In genomic region chr7:140900220-140900619, GRCm38 (mm10) we compare ENCODE assay signal across 16 mouse cellular contexts. TPM values are rescaled to one million over a fixed set of nuclear protein-coding genes. Genes with fewer than 3 reads are reported as not detected.
A peak's percentile ranks its signal among the peaks of the same experiment; 100 is the strongest.
DNase-seq lines count a peak whose midpoint lies in the region; ATAC-seq and TF ChIP-seq lines count a peak whose summit lies in the region.
"Had no signal": no experiment of that assay in that cellular context is flagged by ENCODE, and none has a peak within 500 bp of the region (broad histone marks: within the 10 kb centered on the region; RNA-seq: fewer than 3 reads in every experiment).

TSS of gene Cox8b (minus strand) at chr7:140900446.

- H3K4me1 ChIP-seq in kidney, adult 2 months (ENCODE audit: control insufficient read depth, insufficient read depth, low read length) = peaks cover 2% of the 10 kb centered on the region; the same call in 1 of the 2 replicates
- peaks cover 13% of the 10 kb centered on the region for H3K4me1 ChIP-seq in brown adipose tissue, adult 24 weeks (ENCODE audit: control insufficient read depth, insufficient read depth, insufficient read length, low read length)
- H3K4me1 ChIP-seq in limb, embryonic 14.5 days (ENCODE audit: control insufficient read depth, insufficient read depth, low read length) = no peaks in the 10 kb centered on the region
- no peaks in the 10 kb centered on the region for H3K4me1 ChIP-seq in midbrain, embryonic 14.5 days (ENCODE audit: control insufficient read depth, insufficient read depth, low read length)
- H3K4me1 ChIP-seq: neural tube, embryonic 12.5 days had no signal

- H3K9me3 ChIP-seq in limb, embryonic 14.5 days (ENCODE audit: control insufficient read depth, low read length) = no peaks in the 10 kb centered on the region
- no peaks in the 10 kb centered on the region for H3K9me3 ChIP-seq in midbrain, embryonic 14.5 days (ENCODE audit: control insufficient read depth, low read length)
- H3K9me3 ChIP-seq: limb, embryonic 13.5 days; megakaryocyte, embryonic 14.5 days; neural tube, embryonic 12.5 days had no signal

- no peak within 1 kb of the TSS for H3K9ac ChIP-seq in limb, embryonic 14.5 days (ENCODE audit: low read depth, low read length, severe bottlenecking)
- H3K9ac ChIP-seq in midbrain, embryonic 14.5 days (replicated peaks; ENCODE audit: low read length) = no peak within 1 kb of the TSS
- H3K9ac ChIP-seq: limb, embryonic 13.5 days had no signal

- no peaks in the 10 kb centered on the region for H3K36me3 ChIP-seq in kidney, adult 2 months (ENCODE audit: control insufficient read depth, insufficient read depth, low read length)
- H3K36me3 ChIP-seq in limb, embryonic 14.5 days (ENCODE audit: control insufficient read depth, insufficient read depth, low read length) = peaks cover 33% of the 10 kb centered on the region
- peaks cover 40% of the 10 kb centered on the region for H3K36me3 ChIP-seq in midbrain, embryonic 14.5 days (ENCODE audit: control insufficient read depth, insufficient read depth, low read length)

- H3K4me3 ChIP-seq in kidney, adult 2 months (ENCODE audit: insufficient read depth, low read depth, low read length) = no peak within 1 kb of the TSS
- H3K4me3 ChIP-seq in brown adipose tissue, adult 24 weeks (ENCODE audit: insufficient read depth, low read depth, low read length) = peak within 1 kb of the TSS; percentile 70
- H3K4me3 ChIP-seq in limb, embryonic 14.5 days (replicated peaks; ENCODE audit: low read length) = no peak within 1 kb of the TSS
- no peak within 1 kb of the TSS for H3K4me3 ChIP-seq in midbrain, embryonic 14.5 days (replicated peaks; ENCODE audit: low read depth, low read length)
- H3K4me3 ChIP-seq: limb, embryonic 13.5 days; megakaryocyte, embryonic 14.5 days; neural tube, embryonic 12.5 days had no signal

- 58% methylated on average over 10 of the region's 10 CpGs for WGBS in kidney, adult 2 months
- 69% methylated on average over 10 of the region's 10 CpGs for WGBS in limb, embryonic 14.5 days
- 84% methylated on average over 10 of the region's 10 CpGs for WGBS in midbrain, embryonic 14.5 days

- H3K27ac ChIP-seq in kidney, adult 2 months (ENCODE audit: insufficient read depth, low read depth, low read length) = no peak within 1 kb of the TSS
- H3K27ac ChIP-seq in brown adipose tissue, adult 24 weeks (replicated peaks; ENCODE audit: low read depth, low read length) = peak within 1 kb of the TSS; percentile 93
- H3K27ac ChIP-seq in limb, embryonic 14.5 days (replicated peaks; ENCODE audit: low read depth, low read length) = no peak within 1 kb of the TSS
- no peak within 1 kb of the TSS for H3K27ac ChIP-seq in midbrain, embryonic 14.5 days (replicated peaks; ENCODE audit: low read depth, low read length)
- H3K27ac ChIP-seq: limb, embryonic 13.5 days; neural tube, embryonic 12.5 days had no signal

- H3K27me3 ChIP-seq in kidney, adult 2 months (replicated peaks; ENCODE audit: control insufficient read depth, insufficient read depth, low read length) = no peaks in the 10 kb centered on the region
- no peaks in the 10 kb centered on the region for H3K27me3 ChIP-seq in limb, embryonic 14.5 days (ENCODE audit: control insufficient read depth, insufficient read depth, low read length)
- no peaks in the 10 kb centered on the region for H3K27me3 ChIP-seq in midbrain, embryonic 14.5 days (ENCODE audit: control insufficient read depth, insufficient read depth, low read length)
- H3K27me3 ChIP-seq: limb, embryonic 13.5 days; megakaryocyte, embryonic 14.5 days; neural tube, embryonic 12.5 days had no signal

- H3K4me2 ChIP-seq in limb, embryonic 14.5 days (replicated peaks; ENCODE audit: low read depth, low read length, severe bottlenecking) = no peak within 1 kb of the TSS
- H3K4me2 ChIP-seq in midbrain, embryonic 14.5 days (ENCODE audit: low read length) = no peak within 1 kb of the TSS
- H3K4me2 ChIP-seq: limb, embryonic 13.5 days; neural tube, embryonic 12.5 days had no signal

- TF ChIP-seq CTCF in kidney, adult 2 months (conservative IDR thresholded peaks at IDR 0.05; ENCODE audit: insufficient read depth, insufficient read length, low read depth, low read length) = no peak

- no peak for DNase-seq in kidney, adult 2 months
- no peak for DNase-seq in kidney, postnatal 25 days
- peak; percentile 55 for DNase-seq in heart, adult 8-10 months (ENCODE audit: low spot score)
- no peak for DNase-seq in limb, embryonic 14.5 days (ENCODE audit: low spot score)
- no peak for DNase-seq in spleen, postnatal 14 days (ENCODE audit: low spot score in 2 of 2)
- no peak for DNase-seq in urinary bladder, postnatal 14 days (ENCODE audit: low spot score)
- no peak for DNase-seq in midbrain, embryonic 14.5 days
- DNase-seq: cerebellum, postnatal 25 days; kidney, postnatal 36 days; thymus, postnatal 36 days had no signal

- ATAC-seq in limb, embryonic 14.5 days (ENCODE audit: low FRiP score, low read depth) = no peak
- ATAC-seq in midbrain, embryonic 14.5 days (ENCODE audit: low FRiP score, low TSS enrichment) = no peak
- ATAC-seq: hindbrain, embryonic 16.5 days had no signal

- no peak for TF ChIP-seq POLR2A in kidney, adult 2 months (IDR thresholded peaks at IDR 0.05; ENCODE audit: low read depth, low read length)
- no peak for TF ChIP-seq POLR2A in limb, embryonic 14.5 days (IDR thresholded peaks at IDR 0.05; ENCODE audit: borderline replicate concordance, extremely low read depth, insufficient read depth, insufficient read length)

RNA-seq across cellular contexts. Expression of gene Cox8b, which starts in this region (rescaled TPM):
- polyA plus RNA-seq in kidney, adult 2 months (2012; rRNA removed) = 111 and 188 TPM in 2 replicates
- polyA plus RNA-seq in brown adipose tissue, adult 24 weeks (2012; ENCODE audit: insufficient read depth, insufficient read length, missing spikeins) = 8,049 and 8,538 TPM in 2 replicates
- 1,000 to 10,000 TPM; 2,926 to 3,503 (median 3,138) TPM for total RNA-seq in heart, adult 8-10 months (2022)
- 14.2 and 14.5 TPM in 2 replicates for polyA plus RNA-seq in limb, embryonic 14.5 days (2012; rRNA removed)
- 17.2 and 32.5 TPM in 2 replicates for polyA plus RNA-seq in limb, embryonic 14.5 days (2014; fragmentation: Nextera tagmentation; extraction: Ambion mirVana)
- not detected in 2 replicates for polyA plus RNA-seq in midbrain, embryonic 14.5 days (2014; fragmentation: Nextera tagmentation; extraction: Ambion mirVana)
- polyA plus RNA-seq: forebrain, embryonic 11.5 days; hindbrain, embryonic 16.5 days had no signal

Comparison
In these comparisons a context has a peak if more than half of its experiments do, and no peak if none do; other contexts are left out.
1. RNA of gene Cox8b (polyA plus RNA-seq): 8,049 to 8,538 TPM in brown adipose tissue, adult 24 weeks; 111 to 188 TPM in kidney, adult 2 months, 14.2 to 32.5 TPM in limb, embryonic 14.5 days and not detected in midbrain, embryonic 14.5 days; every median in the first group is over 10 times any median in the second.